In genomic region chr1:92130470-92131100, GRCm38 (mm10) we compare ENCODE assay signal across 8 mouse cellular contexts.
DNase-seq lines count a peak whose midpoint lies in the region; ATAC-seq and TF ChIP-seq lines count a peak whose summit lies in the region.

No protein-coding gene starts in this region.

- TF ChIP-seq POLR2A in brain, embryonic 14.5 days (IDR thresholded peaks at IDR 0.05; ENCODE audit: borderline replicate concordance, extremely low read depth, insufficient read depth, insufficient read length, poor library complexity, severe bottlenecking): no peak

- H3K9ac ChIP-seq in forebrain, embryonic 15.5 days (replicated peaks): no peak overlapping the region
- no peak overlapping the region; the same call in 1 of the 2 replicates for H3K9ac ChIP-seq in forebrain, embryonic 12.5 days
- no peak overlapping the region for H3K9ac ChIP-seq in limb, embryonic 12.5 days (replicated peaks)

- no peaks in the 10 kb centered on the region for H3K36me3 ChIP-seq in forebrain, embryonic 15.5 days
- H3K36me3 ChIP-seq in forebrain, embryonic 12.5 days (replicated peaks): no peaks in the 10 kb centered on the region
- H3K36me3 ChIP-seq in limb, embryonic 12.5 days: no peaks in the 10 kb centered on the region

- no peak overlapping the region for H3K4me2 ChIP-seq in forebrain, embryonic 15.5 days (replicated peaks)
- H3K4me2 ChIP-seq in forebrain, embryonic 12.5 days: no peak overlapping the region
- H3K4me2 ChIP-seq in limb, embryonic 12.5 days: no peak overlapping the region

- H3K9me3 ChIP-seq in forebrain, embryonic 15.5 days: no peaks in the 10 kb centered on the region
- H3K9me3 ChIP-seq in forebrain, embryonic 12.5 days: no peaks in the 10 kb centered on the region
- H3K9me3 ChIP-seq in limb, embryonic 12.5 days: no peaks in the 10 kb centered on the region

- peak overlapping the region; percentile 62 for H3K27ac ChIP-seq in forebrain, embryonic 15.5 days (replicated peaks)
- H3K27ac ChIP-seq in forebrain, embryonic 12.5 days: no peak overlapping the region
- peak overlapping the region; percentile 57 for H3K27ac ChIP-seq in limb, embryonic 12.5 days

- WGBS in forebrain, embryonic 15.5 days: 46% methylated on average over 6 of the region's 6 CpGs
- WGBS in forebrain, embryonic 12.5 days: 75% methylated on average over 6 of the region's 6 CpGs
- WGBS in limb, embryonic 12.5 days: 32% methylated on average over 6 of the region's 6 CpGs

- no peak overlapping the region for H3K4me3 ChIP-seq in forebrain, embryonic 15.5 days
- H3K4me3 ChIP-seq in forebrain, embryonic 12.5 days (replicated peaks): no peak overlapping the region
- no peak overlapping the region for H3K4me3 ChIP-seq in limb, embryonic 12.5 days (replicated peaks)

- peak; percentile 84 for DNase-seq in brain, embryonic 14.5 days (ENCODE audit: low read depth)
- DNase-seq in heart, adult 18-20 months: peak; percentile 87 to 90
- peak; percentile 86 for DNase-seq in kidney, adult 18-20 months
- DNase-seq in right cerebral cortex, adult 18-20 months: peak; percentile 78
- DNase-seq in B cell, adult 2 months: no peak

- no peaks in the 10 kb centered on the region for H3K27me3 ChIP-seq in forebrain, embryonic 15.5 days
- H3K27me3 ChIP-seq in forebrain, embryonic 12.5 days: no peaks in the 10 kb centered on the region
- H3K27me3 ChIP-seq in limb, embryonic 12.5 days: no peaks in the 10 kb centered on the region

- H3K4me1 ChIP-seq in forebrain, embryonic 15.5 days: peaks cover 17% of the 10 kb centered on the region
- H3K4me1 ChIP-seq in forebrain, embryonic 12.5 days: peaks cover 12% of the 10 kb centered on the region
- peaks cover 31% of the 10 kb centered on the region for H3K4me1 ChIP-seq in limb, embryonic 12.5 days (replicated peaks)

- ATAC-seq in forebrain, embryonic 15.5 days (replicated peaks): peak; percentile 82
- ATAC-seq in forebrain, embryonic 12.5 days (ENCODE audit: low FRiP score): no peak
- 0 out of 2 replicates have a peak, but pooled peaks have one; percentile 37 for ATAC-seq in limb, embryonic 12.5 days (ENCODE audit: insufficient number of reproducible peaks, insufficient read depth, low FRiP score, low TSS enrichment, low read depth)

- TF ChIP-seq CTCF in brain, embryonic 14.5 days (IDR thresholded peaks at IDR 0.05; ENCODE audit: borderline replicate concordance, extremely low read depth, insufficient read depth, insufficient read length): no peak

Comparison
In these comparisons a context has a peak if more than half of its experiments do, and no peak if none do; other contexts are left out.
1. DNase-seq: peak in brain, embryonic 14.5 days (single experiment), heart, adult 18-20 months (2 of 2), kidney, adult 18-20 months (single experiment) and right cerebral cortex, adult 18-20 months (single experiment); none in B cell, adult 2 months (0 of 2).